Mouse (Mus musculus): ENCODE data around the gene Pacsin2. TPM values are rescaled to one million over a fixed set of nuclear protein-coding genes. Genes with fewer than 3 reads are reported as not detected.
"Not testable (repeated sequence)": the region's sequence is repeated elsewhere in the genome, so short reads cannot be mapped to it uniquely, and the experiment has no call there.

The Pacsin2 gene
- polyA plus RNA-seq, 1 experiment from 2014 or later = 70.8 TPM

DNA sequence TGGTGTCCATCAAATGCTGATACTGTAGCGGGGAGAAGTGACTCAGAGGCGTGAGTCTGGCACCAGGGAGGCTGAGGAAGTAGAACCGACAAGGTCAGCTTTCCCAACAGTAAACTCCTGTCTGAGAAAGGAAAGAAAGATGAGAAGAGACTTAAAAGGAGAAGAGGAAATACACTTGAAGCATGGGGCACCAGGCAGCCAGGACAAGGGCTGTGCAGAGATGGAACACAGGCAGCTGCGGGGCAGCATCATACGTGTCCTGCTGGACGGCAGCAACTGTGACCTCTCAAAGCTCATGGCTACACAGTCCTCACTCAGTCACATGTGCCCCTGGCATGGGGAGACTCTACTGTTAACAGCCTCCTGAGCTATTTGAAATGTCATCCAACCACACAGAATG lies 54.1 kb downstream of the Pacsin2 start:
- ATAC-seq = no peak
- WGBS = 42% methylated on average over 6 of the region's 6 CpGs

DNA sequence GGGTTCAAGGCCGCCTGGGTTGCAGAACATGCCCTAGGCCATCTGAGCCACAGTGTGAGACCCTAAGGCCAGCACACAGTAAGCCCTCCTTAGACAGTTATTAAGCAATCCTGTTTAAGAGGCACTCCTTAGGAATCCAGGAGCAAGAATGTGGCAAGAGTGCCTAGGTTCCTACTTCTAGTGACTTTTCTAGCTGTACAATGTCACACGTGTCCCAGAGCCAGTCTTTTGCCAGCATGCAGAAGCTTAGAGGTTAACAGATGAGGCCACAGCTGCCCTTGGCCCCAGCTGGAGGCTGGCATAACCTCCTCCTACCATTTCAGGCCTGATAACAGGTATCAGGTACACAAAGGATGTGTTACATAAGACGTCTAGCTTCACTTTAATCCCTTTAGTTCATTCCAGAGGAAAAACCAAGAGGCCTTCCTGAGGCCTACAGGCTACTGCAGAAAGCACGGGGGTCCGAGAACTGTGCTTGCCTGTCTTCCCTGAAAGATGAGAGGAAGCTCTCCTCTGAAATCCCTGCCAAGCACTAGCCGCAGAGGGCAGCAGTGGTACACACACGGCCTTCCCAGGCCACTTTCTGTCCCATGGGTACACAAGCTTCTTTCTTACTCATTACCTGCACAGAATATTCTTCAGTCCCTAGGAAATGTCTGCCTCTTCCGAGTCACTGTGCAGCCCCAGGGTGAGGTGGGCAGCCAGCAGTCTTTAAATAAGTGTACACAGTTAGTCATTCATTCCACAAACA lies 55.5 kb downstream of the Pacsin2 start:
- H3K27ac ChIP-seq = no peak overlapping the region
- 56% methylated on average over 8 of the region's 8 CpGs for WGBS

More for the DNA sequence above, 54.1 kb downstream of the Pacsin2 start:
- no peaks in the 10 kb centered on the region for H3K36me3 ChIP-seq
- no peaks in the 10 kb centered on the region for H3K27me3 ChIP-seq (replicated peaks)
- no peaks in the 10 kb centered on the region for H3K9me3 ChIP-seq
- H3K4me3 ChIP-seq (replicated peaks) = no peak overlapping the region
- H3K4me2 ChIP-seq (replicated peaks) = no peak overlapping the region
- no peak overlapping the region for H3K9ac ChIP-seq
- H3K27ac ChIP-seq = no peak overlapping the region
- H3K4me1 ChIP-seq (replicated peaks) = peaks cover 25% of the 10 kb centered on the region

DNA sequence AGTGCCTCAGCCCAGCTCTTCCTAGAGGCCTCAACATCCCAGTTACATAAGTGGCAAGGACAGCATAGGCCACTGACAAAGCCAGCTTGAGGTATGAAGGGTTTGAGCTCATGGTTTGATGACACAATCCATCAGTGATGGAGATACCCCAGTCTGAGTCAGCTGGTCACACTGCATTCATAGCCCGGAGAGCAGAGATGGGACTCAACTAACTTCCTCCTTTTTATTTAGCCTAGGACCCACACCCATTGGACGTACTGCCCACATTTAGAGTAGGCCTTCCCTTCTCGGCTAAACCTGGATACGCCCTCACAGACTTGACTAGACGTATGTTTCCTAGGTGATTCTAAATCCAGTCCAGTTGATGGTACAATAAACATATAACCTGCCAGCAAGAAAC lies 56.2 kb downstream of the Pacsin2 start:
- WGBS = 69% methylated on average over 5 of the region's 5 CpGs
- ATAC-seq = no peak
- Histone ChIP-seq H3K9ac (no peak overlapping the region), H3K27me3 (replicated peaks) (no peaks in the 10 kb centered on the region), H3K4me3 (replicated peaks) (no peak overlapping the region), H3K36me3 (no peaks in the 10 kb centered on the region), H3K9me3 (no peaks in the 10 kb centered on the region), H3K4me1 (replicated peaks) (peaks cover 25% of the 10 kb centered on the region), H3K4me2 (replicated peaks) (no peak overlapping the region), H3K27ac (no peak overlapping the region)

More for the DNA sequence above, 55.5 kb downstream of the Pacsin2 start:
- ATAC-seq = 0 out of 2 replicates have a peak, but pooled peaks have one; percentile 34
- peaks cover 25% of the 10 kb centered on the region for H3K4me1 ChIP-seq (replicated peaks)
- no peak overlapping the region for H3K4me3 ChIP-seq (replicated peaks)
- no peak overlapping the region for H3K9ac ChIP-seq
- H3K4me2 ChIP-seq (replicated peaks) = no peak overlapping the region
- H3K27me3 ChIP-seq (replicated peaks) = no peaks in the 10 kb centered on the region
- H3K36me3 ChIP-seq = no peaks in the 10 kb centered on the region
- H3K9me3 ChIP-seq = no peaks in the 10 kb centered on the region

DNA sequence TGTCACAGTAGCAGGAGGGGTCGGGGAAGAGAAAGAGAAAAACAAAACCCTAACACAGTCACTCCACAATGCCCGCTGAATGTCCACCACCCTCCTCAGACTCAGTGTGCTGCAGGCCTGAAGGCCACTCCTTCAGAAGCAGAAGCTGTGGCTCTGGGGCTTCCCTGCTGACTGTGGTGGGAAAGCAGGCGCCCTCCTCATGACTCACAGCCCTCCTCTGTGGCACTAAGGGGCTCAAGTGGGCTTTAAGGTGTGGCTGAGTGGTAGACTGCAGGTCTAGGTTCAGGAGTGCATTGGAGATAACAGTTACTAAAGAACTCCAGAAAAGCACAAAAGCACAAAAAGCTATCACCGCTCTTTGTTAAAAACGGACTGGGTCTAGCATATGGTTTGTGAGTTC lies 56.9 kb downstream of the Pacsin2 start:
- Histone ChIP-seq H3K4me1 (replicated peaks) (peaks cover 23% of the 10 kb centered on the region), H3K27ac (no peak overlapping the region), H3K4me3 (replicated peaks) (no peak overlapping the region), H3K9ac (no peak overlapping the region), H3K36me3 (no peaks in the 10 kb centered on the region), H3K27me3 (replicated peaks) (no peaks in the 10 kb centered on the region), H3K4me2 (replicated peaks) (no peak overlapping the region), H3K9me3 (no peaks in the 10 kb centered on the region)
- ATAC-seq = no peak
- 85% methylated on average over 5 of the region's 5 CpGs for WGBS

DNA sequence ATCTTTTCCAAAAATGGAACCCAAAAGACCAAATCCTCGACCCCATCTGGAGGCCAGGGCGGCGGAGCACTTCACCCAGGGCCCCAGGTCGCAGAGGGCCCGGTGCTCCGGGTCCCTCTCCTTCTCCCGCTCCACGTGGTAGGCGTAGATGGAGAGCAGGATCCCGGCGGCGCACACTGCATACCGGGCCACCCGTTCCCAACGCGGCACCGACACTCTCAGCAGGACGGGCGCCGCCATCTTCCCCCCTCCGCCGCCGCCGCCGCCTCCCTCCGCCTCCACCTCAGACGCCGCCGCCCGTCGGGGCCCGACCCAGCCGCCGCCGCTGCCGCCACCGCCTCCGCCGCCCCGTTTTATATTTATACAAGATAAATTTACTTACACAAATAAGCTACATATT lies 58.5 kb downstream of the Pacsin2 start:
- not testable (repeated sequence) for H3K9me3 ChIP-seq; H3K4me3 ChIP-seq (replicated peaks); H3K27ac ChIP-seq; H3K9ac ChIP-seq; H3K36me3 ChIP-seq; H3K4me2 ChIP-seq (replicated peaks); H3K27me3 ChIP-seq (replicated peaks)
- WGBS = 88% methylated on average over 21 of the region's 40 CpGs
- H3K4me1 ChIP-seq (replicated peaks) = peaks cover 22% of the 10 kb centered on the region
- peak; percentile 69; the same call in 1 of the 2 replicates for ATAC-seq

DNA sequence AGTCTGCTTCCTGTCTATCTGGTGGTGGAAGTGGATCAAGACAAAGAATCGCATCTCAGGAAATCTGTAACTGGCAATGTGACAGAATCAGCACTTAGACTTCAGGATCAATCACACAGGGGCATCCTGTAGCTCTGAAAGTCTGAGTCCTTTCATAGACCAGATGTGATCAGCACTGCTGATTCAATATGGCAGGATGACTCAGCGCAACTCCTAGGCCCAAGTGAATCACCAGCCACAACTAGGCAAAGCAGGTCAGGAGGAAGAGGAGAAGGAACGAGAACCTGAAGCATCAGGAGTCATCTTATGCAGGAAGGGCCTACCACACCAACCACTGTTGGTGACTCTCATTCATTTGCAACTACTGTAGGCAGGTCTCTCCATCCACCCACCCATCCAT lies 60.4 kb downstream of the Pacsin2 start:
- WGBS = 90% methylated on average over 3 of the region's 3 CpGs
- no peak for ATAC-seq
- no peaks in the 10 kb centered on the region for H3K9me3 ChIP-seq

DNA sequence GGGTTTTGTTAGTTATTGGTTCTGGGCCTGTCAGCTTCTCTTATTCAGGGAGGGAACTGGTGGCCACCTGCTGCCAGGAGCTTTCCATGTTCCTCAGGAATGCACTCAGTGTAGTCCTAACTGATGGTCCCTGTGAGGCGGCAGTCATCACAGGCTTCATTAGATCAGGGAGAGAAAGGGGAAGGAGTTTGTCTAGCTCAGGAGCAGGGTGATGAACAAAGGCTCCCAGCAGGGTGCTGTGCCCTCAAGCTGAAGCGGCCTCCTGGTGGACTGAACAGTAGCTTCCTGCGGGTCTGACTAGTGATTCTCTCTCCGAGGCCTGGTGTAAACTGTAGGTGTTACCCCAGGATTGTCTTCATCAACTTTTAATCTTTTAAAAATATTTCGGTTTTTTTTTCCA lies 61.4 kb downstream of the Pacsin2 start:
- no peak overlapping the region for H3K4me3 ChIP-seq (replicated peaks)
- H3K9ac ChIP-seq = no peak overlapping the region
- H3K27ac ChIP-seq = no peak overlapping the region
- H3K36me3 ChIP-seq = no peaks in the 10 kb centered on the region
- H3K27me3 ChIP-seq (replicated peaks) = no peaks in the 10 kb centered on the region
- H3K9me3 ChIP-seq = no peaks in the 10 kb centered on the region
- ATAC-seq = no peak
- 0 out of 2 replicates have a peak, but pooled peaks cover 9% of the 10 kb centered on the region for H3K4me1 ChIP-seq (replicated peaks)
- no peak overlapping the region for H3K4me2 ChIP-seq (replicated peaks)
- 75% methylated on average over 5 of the region's 5 CpGs for WGBS

More for the DNA sequence above, 60.4 kb downstream of the Pacsin2 start:
- Histone ChIP-seq H3K4me3 (replicated peaks) (no peak overlapping the region), H3K27ac (no peak overlapping the region), H3K9ac (no peak overlapping the region), H3K4me1 (replicated peaks) (peaks cover 15% of the 10 kb centered on the region), H3K36me3 (no peaks in the 10 kb centered on the region), H3K4me2 (replicated peaks) (no peak overlapping the region), H3K27me3 (replicated peaks) (no peaks in the 10 kb centered on the region)

DNA sequence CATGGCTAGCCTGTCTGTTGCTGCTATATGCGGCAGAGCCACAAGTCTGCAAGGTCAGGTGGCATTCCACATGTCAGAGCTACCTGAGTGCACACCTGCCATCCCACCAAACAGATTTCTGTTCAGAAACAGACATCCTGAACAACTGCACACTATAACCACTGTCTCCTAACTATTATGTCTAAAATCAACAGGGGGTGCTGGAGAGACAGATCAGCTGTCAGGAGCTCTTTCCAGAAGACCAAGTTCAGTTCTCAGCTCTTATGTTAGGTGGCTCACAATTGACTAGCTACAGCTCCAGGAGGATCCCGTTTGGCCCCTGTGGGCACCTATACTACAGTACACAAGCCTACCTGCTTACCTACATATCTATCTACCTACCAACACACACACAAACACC lies 71.7 kb downstream of the Pacsin2 start:
- no peak overlapping the region for H3K27ac ChIP-seq
- H3K4me1 ChIP-seq (replicated peaks) = no peaks in the 10 kb centered on the region
- H3K9ac ChIP-seq = no peak overlapping the region
- H3K4me3 ChIP-seq (replicated peaks) = no peak overlapping the region
- H3K9me3 ChIP-seq = no peaks in the 10 kb centered on the region
- 84% methylated on average over 2 of the region's 2 CpGs for WGBS
- H3K36me3 ChIP-seq = peaks cover 11% of the 10 kb centered on the region
- ATAC-seq = no peak
- H3K27me3 ChIP-seq (replicated peaks) = no peaks in the 10 kb centered on the region
- no peak overlapping the region for H3K4me2 ChIP-seq (replicated peaks)

DNA sequence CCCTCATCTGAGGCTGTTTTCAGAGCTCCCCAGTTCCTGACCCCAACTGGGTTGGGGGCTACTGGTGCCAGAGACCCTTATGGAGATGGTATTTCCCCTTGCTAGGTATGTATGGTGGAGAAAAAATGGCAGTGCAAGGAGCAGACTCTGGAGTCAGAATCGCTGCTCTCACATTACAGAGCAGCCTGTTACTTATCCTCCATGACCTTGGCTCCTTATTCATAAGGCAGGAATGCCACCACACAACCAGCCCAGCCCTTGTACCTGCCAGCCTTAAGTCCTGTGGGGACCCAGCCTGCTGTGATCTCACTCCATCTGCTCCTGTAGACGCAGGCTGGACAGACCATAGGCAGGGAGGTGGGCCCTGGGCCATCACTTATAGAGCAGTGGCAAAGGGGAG lies 76.5 kb downstream of the Pacsin2 start:
- WGBS = 75% methylated on average over 2 of the region's 2 CpGs
- H3K4me1 ChIP-seq (replicated peaks) = no peaks in the 10 kb centered on the region
- H3K36me3 ChIP-seq = peaks cover 31% of the 10 kb centered on the region
- ATAC-seq = no peak
- no peak overlapping the region for H3K4me3 ChIP-seq (replicated peaks)
- H3K27me3 ChIP-seq (replicated peaks) = no peaks in the 10 kb centered on the region
- no peaks in the 10 kb centered on the region for H3K9me3 ChIP-seq
- H3K4me2 ChIP-seq (replicated peaks) = no peak overlapping the region
- no peak overlapping the region for H3K27ac ChIP-seq
- H3K9ac ChIP-seq = no peak overlapping the region

DNA sequence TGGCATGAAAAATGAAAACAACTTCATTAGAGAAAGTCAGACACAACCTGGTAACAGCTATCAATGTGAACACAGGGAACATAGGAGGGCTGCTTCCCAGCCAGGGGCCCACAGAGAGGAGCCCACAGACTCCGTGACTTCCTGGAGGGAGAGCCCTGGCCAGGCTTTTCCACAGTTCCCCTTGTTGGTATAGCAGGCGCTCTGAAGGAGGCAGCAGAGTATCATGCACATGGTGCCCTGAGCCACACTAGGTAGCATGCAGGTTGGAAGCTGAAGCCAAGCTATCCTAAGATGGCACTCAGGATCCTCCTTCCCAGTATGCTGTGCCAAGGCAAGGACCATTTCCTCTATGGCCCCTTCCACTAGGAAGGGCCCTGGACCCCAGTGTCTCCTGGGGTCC lies 80.8 kb downstream of the Pacsin2 start:
- no peak overlapping the region for H3K27ac ChIP-seq
- no peak overlapping the region for H3K4me2 ChIP-seq (replicated peaks)
- ATAC-seq = no peak
- peaks cover 40% of the 10 kb centered on the region for H3K36me3 ChIP-seq
- no peak overlapping the region for H3K9ac ChIP-seq
- 87% methylated on average over 2 of the region's 2 CpGs for WGBS
- no peaks in the 10 kb centered on the region for H3K9me3 ChIP-seq
- H3K4me1 ChIP-seq (replicated peaks) = no peaks in the 10 kb centered on the region
- no peak overlapping the region for H3K4me3 ChIP-seq (replicated peaks)
- H3K27me3 ChIP-seq (replicated peaks) = no peaks in the 10 kb centered on the region

DNA sequence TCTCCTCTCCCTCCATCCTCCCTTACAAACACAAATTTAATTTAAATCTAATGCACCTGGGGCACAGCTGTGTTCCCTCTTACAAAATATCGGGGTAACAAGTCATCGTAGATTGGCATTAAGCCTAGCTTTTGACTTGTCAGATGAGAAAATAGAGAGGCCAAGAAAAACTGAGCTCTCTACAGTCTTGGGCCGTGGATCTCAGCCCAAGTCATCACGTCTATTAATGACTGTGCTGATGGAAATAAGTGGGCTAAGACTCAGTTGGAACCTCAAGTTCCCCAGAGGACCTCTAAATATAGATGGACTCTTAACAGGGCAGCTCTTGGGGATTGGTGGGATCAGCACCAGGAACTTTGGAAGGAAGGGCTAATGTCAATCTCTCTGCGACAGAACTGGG lies 81.3 kb downstream of the Pacsin2 start:
- peaks cover 38% of the 10 kb centered on the region for H3K36me3 ChIP-seq

DNA sequence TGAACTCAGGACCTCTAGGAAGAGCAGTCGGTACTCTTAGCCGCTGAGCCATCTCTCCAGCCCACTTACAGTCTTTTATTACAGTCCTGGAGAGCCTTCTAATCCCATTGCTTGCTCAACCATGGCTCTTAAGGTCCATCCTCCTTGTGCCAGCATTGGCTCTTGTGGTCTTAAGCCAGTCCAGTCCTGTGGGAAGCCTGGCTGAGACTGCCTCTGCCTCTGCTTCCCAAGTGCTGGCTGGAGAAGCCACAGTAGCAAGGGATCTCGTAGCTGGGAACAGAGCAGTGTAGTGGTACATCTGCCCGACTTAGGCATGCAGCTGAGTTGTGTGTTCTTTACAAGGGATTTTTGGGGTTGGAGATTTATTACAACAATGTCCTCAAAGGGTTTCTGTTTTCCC lies 81.9 kb downstream of the Pacsin2 start:
- no peaks in the 10 kb centered on the region for H3K27me3 ChIP-seq (replicated peaks)
- no peaks in the 10 kb centered on the region for H3K4me1 ChIP-seq (replicated peaks)
- no peak for ATAC-seq
- H3K4me3 ChIP-seq (replicated peaks) = no peak overlapping the region
- H3K36me3 ChIP-seq = peaks cover 39% of the 10 kb centered on the region
- WGBS = 97% methylated on average over 4 of the region's 4 CpGs
- no peaks in the 10 kb centered on the region for H3K9me3 ChIP-seq
- no peak overlapping the region for H3K4me2 ChIP-seq (replicated peaks)
- no peak overlapping the region for H3K9ac ChIP-seq
- H3K27ac ChIP-seq = no peak overlapping the region

More for the DNA sequence above, 81.3 kb downstream of the Pacsin2 start:
- Histone ChIP-seq H3K4me1 (replicated peaks) (no peaks in the 10 kb centered on the region), H3K27ac (no peak overlapping the region), H3K9me3 (no peaks in the 10 kb centered on the region), H3K27me3 (replicated peaks) (no peaks in the 10 kb centered on the region), H3K4me2 (replicated peaks) (no peak overlapping the region), H3K4me3 (replicated peaks) (no peak overlapping the region), H3K9ac (no peak overlapping the region)
- ATAC-seq = no peak
- WGBS = 91% methylated on average over 5 of the region's 5 CpGs

DNA sequence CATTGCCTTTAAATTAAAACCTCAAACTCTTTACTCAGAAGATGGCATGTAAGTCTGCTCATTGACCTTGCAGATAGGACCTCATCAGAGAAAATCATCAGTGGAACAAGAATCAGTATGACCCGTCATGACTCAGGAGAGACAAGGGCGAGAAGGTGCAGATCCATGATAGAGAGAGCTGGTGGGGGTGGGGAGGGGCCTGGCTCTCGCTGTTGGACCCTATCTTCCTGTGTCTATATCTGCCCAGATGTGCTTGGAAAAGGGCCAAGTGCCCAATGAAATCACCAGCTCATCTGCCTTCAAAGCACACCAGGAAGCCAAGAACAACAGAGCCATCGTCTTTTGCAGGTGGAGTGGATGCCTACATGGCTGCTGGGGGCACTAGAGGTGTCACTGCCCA lies 87.3 kb downstream of the Pacsin2 start:
- 76% methylated on average over 4 of the region's 4 CpGs for WGBS
- no peaks in the 10 kb centered on the region for H3K27me3 ChIP-seq (replicated peaks)
- H3K36me3 ChIP-seq = peaks cover 19% of the 10 kb centered on the region
- H3K4me1 ChIP-seq (replicated peaks) = 0 out of 2 replicates have a peak, but pooled peaks cover 4% of the 10 kb centered on the region
- no peak overlapping the region for H3K27ac ChIP-seq
- H3K4me3 ChIP-seq (replicated peaks) = no peak overlapping the region
- no peak for ATAC-seq
- no peak overlapping the region for H3K9ac ChIP-seq
- H3K9me3 ChIP-seq = no peaks in the 10 kb centered on the region
- no peak overlapping the region for H3K4me2 ChIP-seq (replicated peaks)
